Mouse (Mus musculus): ENCODE results near the gene Dpep3.

Gene Dpep3

DNA sequence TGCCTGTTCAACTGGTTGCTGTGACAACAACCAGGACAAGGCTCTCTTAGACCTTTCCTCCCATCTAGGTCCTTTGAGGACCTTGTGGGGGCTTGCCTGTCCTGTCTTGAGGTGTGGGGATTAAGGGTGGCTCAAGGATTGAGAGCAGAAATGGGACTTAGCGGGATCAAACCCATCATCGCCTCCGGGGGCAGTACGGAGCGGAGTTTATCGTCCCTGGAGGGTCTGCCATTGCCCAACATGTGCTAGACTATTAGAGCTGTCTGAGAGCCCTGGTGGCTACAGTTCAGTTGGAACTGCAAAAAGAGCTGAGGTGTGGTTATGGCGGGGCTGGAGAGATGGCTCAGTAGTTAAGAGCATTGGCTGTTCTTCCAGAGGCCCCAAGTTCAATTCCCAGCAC lies 3.9 kb downstream of the Dpep3 start:
- DNase-seq (ENCODE audit: low spot score), result no peak

DNA sequence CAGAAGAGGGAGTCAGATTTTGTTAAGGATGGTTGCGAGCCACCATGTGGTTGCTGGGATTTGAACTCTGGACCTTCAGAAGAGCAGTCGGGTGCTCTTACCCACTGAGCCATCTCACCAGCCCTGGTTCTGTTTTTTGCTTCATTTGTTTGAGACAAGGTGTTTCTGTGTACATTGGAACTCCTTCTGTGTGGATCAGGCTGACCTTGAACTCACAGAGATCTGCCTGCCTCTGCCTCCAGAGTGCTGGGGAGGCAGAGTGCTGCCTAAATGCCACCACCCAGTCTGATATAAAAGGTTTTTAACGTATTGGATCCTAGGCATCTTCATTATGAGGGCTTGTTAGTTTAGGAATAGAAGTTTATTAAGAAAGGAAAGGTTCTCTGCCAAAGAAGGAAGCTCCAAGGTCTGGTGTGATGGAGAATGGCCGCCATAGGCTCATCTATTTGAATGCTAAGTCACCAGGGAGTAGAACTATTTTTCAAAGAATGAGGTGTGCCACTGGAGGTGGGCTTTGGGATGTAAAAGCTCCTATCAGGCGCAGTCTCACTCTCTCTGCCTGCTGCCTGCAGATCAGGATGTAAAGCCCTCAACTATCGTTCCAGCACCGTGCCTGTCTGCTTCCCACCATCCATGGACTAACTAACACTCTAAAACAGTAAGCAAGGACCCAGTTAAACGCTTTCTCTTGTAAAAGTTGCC lies 8.1 kb downstream of the Dpep3 start:
- no peak for DNase-seq (ENCODE audit: low spot score)

DNA sequence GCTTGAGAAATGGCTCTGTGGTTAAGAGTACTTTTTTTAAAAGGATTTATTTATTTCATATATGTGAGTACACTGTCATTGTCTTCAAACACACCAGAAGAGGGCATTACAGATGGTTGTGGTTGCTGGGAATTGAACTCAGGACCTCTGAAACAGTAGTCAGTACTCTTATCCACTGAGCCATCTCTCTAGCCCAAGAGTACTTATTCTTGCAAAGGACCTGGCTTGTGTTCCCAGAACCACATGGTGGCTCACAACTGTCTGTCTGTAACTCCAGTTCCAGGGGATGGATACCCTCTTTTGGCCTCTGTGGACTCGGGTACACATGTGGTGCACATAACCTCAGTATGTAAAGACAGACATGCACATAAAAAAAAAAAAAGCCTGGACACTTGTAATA lies 9.9 kb downstream of the Dpep3 start:
- DNase-seq (ENCODE audit: low spot score), result no peak

DNA sequence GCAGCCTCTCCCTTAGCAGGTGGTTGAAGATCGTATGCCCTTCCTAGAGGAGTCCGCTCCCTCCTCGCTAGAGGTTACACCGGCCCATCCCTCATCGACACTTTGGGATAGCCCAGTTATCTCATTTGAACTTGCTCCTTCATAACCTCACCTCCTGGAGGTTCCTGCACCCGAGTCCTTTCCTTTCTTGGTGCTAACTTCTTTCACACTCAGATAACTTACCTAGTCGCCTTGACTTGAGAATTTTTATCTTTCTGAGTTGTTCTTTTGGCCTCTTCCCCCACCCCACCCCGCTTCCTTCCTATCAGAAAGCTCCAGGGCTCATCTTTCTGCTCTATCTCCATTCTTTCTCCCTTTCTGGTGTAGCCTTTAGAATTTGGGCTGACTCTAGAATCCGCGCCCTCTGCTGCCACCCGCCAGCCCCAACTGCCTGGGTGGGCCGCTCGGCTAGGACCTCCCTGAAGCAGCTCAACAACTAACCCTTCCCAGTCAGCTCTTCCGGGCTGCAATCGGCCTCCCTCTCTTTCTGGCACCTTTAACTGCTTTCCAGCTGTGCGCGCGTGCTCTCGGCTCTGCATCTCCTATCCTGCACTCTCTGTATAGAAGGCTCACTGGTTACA lies 12.4 kb downstream of the Dpep3 start:
- DNase-seq (ENCODE audit: low spot score), result peak; percentile 17

DNA sequence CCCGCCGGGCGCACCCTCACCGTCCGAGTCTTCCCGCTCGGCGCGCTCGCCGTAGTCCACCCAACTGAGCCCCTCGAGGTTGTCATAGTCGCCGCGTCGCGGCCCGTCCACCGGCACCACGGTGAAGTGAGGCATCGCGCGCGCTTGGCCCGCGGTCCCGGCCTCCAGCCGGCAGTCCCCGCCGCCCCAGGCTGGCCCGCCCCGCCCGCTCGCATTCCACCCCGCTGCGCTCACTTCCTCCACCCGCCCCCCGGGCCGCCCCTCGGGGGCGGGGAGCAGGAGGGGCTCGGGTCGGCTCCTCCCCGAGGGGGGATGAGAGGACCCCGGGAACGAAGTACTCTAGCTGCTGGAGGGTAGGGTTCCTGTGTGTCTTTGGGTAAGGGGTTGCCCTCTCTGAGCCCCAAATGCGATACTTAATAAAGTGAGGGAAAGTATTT lies 13.3 kb downstream of the Dpep3 start, which contains the start of gene Slc12a4:
Slc12a4 (minus strand) TSS at position 193 of the 437 bp plus-strand sequence.
- DNase-seq (ENCODE audit: low spot score), result peak; percentile 66

DNA sequence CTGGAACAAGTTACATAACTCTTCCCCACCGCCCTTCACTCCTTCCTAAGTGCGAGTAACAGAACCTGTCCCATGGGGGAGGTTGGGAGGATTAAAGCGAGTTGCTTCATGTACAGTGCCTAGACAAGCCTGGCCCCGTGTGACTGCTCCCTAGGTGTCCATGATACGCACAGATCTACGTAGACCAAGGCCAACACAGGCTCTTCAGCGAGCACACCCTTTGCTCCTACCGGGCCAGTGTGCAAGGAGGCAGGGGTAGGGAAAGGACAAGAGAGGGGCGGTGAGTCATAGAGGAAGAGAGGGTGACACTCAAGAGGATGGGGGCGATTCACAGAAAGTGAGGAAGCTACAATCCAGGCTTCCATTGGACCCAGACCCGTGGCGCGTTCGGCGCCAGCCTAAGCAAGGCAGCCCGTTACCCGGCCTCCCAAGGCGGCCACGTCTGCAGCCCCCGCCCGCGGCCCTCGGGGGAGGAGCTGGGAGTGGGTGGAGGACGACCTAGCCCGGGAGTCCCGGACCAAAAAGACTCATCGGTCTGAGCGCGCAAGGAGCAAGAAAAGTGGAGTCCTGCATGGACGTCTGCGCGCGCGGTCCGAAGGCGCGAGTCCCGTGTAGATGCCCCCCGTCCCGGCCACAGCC lies 13.8 kb downstream of the Dpep3 start:
- DNase-seq (ENCODE audit: low spot score), result peak; percentile 38

DNA sequence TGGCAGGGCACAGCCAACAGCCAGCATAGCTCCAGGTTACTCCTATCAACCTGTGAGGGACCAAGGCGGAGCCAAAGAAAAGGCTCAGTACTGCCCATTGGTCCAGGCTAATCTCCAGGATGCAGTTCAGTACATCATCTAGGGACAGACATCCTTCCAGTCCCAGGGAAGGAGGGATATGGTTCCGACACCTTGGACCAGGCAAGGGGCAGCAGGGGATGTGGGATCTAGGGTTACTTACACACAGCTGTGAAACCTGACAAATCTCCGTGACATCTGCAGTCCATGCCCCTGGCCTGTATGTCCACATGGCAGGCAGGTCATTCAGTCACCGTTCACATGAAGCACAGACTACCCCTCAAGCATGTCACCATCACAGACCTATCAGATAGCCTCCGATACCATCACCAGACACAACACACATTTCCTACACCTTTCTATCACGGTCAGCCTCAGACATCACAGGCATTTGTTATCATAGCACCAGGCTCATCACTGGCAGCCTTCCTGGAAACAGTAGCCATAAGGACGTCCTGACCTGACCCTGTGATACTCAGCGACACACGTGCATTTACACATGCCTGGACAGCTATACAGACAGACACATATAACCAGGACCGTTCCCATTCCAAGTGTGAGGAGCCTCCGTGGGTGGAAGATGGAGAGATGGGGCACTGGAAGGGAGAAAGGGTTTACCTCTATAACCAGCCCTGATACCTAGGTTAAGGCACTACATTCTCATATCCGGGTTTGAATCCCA lies 14.5 kb downstream of the Dpep3 start:
- DNase-seq (ENCODE audit: low spot score), result no peak

DNA sequence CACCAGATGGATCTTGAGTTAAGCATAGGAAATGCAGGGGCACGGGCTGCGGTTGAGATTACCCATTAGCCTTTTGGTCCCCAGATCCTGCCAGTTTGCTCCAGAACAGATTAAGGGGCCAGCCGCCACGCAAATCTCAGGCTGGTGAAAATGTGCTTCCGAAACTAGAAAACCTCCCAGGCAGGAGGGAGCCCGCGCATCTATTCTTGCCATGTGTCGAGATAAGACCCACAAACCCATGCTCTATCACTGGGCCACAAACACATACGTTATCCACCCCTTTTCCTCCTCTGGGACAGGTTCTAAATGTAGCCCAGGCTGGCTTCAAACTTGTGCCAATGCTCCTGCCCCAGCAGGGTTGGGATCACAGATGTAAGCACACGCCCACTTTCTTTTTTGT lies 17.7 kb downstream of the Dpep3 start:
- DNase-seq (ENCODE audit: low spot score), result no peak

DNA sequence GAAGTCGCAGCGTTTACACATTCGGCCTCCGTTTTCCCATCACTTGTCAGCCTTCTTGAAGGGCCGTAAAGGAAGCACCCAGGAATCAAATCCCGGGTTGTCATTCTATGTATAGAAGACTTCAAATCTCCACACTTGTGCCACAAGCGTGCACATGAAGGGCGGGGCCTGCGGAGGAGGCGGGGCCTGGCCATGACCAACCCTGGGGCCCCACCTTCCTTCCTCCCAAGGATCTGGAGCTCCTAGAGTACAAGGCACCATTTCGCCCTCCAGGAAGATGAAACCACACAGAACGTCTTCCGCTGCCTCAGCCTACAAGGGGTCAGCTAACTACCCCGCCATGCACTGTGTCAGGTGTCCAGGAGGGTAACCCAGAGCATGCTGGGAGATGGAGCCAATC lies 18.1 kb downstream of the Dpep3 start:
- DNase-seq (ENCODE audit: low spot score), result no peak

DNA sequence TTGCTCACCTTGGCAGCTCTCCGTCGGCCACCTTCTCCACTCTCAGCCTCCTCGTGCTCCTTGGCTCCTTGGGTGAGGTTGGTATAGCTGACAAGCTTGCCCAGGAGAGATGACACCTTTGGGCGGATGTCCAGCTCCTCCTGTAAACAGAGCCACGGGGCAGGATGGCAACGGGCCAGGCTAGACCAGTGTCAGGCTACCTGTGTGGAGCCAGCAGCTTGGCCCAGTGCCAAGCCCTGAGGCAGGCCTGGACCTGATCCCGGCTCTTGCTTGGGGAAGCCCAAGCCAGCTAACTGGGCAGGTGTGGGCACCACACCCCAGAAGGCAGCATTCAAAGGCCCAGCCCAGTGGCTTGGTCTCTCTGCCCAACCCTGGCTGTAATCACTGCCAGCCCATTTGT lies 19.9 kb downstream of the Dpep3 start:
- no peak for DNase-seq (ENCODE audit: low spot score)

DNA sequence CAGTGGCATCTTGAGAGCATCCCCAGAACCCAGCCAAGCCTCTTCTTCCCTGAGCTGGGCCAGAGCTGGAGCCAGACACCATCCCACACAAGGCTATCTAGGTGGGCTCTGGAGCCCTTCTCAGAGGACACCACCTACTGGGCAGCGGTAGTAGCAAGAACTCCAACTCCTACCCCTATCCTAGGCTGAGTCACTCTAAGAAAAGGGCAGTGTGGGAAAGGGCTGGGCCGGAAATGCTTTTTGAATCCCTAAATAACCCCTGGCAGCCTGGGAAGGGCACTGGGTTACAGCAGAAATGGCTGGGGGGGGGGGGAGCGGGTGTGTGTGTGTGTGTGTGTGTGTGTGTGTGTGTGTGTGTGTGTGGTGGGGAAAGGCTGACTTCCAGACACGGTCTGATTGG lies 21.4 kb downstream of the Dpep3 start:
- DNase-seq (ENCODE audit: low spot score), result no peak

DNA sequence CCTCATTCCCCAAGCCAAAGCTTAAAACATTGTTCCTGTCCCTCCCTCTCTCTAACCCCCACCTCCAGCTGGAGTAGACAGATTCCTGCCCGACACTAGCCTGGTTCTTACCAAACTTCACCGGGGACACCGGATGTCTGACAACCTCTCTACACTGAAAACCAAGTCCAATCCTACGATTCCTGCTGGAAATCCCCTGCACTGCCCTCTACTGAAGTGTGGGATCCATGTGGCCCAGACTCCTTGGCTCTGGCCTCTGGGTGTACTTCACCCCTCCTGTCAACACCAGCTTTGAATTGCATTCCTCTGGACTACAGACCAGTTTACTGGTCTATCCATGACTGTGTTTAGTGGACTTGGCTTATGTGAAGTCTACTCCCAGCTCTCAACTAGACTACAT lies 22.7 kb downstream of the Dpep3 start:
- no peak for DNase-seq (ENCODE audit: low spot score)

DNA sequence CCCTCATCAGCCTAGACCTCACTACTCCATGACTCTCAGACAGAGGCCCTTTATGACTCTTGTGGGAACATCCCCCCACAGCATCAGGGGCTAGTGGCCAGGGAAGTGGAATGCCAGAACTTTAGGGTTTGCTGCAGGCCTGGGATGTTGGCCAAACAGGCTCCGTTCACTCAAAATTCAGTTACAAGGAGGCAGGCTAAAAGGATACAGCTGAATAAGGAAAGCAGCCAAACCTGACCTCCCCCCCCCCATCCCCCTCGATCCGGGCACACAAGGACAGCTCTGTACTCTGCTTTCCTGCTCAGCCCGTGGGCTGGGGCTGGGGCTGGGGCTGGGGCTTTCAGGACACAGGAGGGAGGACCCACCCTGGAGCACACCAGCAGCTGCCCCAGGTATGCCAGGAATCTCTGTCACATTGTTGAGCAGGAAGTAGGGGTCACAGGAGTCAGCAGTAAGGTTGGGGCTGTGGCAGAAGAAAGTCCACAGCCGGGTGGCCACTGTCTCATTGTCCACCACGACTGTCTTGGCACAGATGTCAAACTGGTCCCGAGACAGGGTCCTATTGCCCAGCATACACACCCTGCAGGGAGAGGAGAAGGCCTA lies 28.1 kb downstream of the Dpep3 start:
- no peak for DNase-seq (ENCODE audit: low spot score)

DNA sequence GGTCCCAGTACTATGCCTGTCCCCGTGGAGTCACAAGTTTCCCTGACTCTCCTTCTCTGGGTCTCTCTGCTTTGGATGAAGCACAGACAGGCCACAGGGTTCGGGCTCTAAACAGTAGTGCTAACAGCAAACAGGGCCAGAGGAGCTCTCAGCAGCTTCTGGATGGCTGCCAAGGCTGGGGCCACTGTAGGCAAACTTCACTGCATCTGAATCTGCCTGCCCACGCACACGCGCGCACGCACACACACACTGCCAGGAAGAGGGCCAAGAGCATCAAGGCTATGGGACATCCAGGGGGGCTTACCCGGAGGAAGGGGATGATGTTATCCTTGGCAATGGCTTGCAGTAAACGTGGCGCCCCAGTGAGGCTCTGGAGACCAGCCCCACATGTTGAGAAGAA lies 29.9 kb downstream of the Dpep3 start:
- no peak for DNase-seq (ENCODE audit: low spot score)

DNA sequence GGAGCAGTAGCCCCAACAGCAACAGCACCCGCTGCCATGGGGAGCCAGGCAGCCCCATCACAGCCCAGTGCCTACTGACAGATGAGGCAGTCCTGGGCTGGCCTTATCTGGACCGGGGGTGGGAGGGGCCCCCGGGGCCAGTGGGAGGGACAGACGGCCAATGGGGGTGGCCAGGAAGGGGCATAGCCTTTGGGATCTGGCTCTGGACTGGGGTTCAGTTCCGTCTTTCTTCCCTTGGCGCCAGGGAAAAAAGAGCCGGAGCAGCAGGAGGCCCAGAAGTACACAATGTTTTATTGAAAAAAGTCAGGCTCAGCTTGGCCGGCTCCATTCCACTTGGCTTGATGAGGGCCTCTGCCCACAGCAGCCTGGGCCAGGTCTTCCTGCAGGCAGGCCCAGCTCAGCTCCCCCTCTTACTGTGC lies 35.9 kb downstream of the Dpep3 start, which contains the start of gene Lcat:
Lcat (minus strand) TSS at position 62 of the 419 bp plus-strand sequence.
- no peak for DNase-seq (ENCODE audit: low spot score)

DNA sequence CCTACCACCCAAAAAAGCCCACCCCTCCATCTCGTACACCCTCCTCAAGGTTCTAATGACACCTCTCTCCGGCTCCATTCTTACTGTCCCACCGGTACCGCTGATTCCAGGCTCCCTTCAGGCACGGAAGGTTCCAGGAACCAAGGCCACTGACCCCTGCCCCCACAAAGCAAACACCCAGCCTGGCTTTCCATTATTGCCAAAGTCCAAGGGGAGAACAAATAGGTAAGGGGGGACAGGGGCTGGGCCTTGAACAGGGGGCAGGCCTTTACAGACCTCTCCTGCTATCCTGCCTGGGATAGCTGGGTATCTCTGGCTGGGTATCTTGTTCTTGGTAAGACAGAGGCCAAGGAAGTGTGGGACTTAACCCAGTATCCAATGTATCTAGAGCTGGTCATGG lies 36.7 kb downstream of the Dpep3 start:
- DNase-seq (ENCODE audit: low spot score), result no peak

DNA sequence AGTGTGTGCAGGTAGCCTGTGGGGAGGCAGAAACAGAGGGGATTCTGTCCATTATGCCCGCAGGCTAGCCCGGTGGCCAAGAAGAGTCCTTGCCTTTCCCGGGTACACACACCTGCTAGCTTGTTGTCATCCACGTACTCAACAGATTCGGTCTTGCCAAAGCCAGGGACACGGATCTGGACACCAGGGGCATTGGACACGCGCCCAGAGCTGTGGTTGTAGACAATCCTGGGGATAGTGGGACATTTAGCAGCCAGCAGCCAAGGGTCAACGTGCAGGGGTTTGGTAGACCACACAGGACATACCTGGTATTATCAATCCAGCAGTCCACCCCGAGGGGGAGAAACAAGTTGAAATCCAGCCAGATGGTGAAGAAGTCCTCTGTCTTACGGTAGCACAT lies 37.2 kb downstream of the Dpep3 start:
- no peak for DNase-seq (ENCODE audit: low spot score)

DNA sequence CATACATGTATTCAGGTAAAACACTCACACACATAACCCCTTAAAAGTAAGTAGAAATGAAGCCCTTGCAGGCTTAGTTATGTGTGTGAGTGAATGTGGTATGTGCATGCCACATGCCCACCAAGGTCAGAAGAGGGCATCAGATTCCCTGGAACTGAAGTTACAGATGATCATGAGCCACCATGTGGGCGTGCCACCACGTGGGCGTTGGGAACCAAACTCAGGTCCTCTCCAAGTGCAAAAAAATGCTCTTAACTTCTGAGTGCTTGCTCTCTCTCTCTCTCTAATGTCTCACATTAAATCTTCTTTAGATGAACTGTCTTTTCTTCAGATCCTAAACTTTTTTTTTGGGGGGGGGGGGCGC lies 40.9 kb downstream of the Dpep3 start, which contains the start of gene Psmb10:
Psmb10 (minus strand) TSS at position 139 of the 364 bp plus-strand sequence.
- no peak for DNase-seq (ENCODE audit: low spot score)

DNA sequence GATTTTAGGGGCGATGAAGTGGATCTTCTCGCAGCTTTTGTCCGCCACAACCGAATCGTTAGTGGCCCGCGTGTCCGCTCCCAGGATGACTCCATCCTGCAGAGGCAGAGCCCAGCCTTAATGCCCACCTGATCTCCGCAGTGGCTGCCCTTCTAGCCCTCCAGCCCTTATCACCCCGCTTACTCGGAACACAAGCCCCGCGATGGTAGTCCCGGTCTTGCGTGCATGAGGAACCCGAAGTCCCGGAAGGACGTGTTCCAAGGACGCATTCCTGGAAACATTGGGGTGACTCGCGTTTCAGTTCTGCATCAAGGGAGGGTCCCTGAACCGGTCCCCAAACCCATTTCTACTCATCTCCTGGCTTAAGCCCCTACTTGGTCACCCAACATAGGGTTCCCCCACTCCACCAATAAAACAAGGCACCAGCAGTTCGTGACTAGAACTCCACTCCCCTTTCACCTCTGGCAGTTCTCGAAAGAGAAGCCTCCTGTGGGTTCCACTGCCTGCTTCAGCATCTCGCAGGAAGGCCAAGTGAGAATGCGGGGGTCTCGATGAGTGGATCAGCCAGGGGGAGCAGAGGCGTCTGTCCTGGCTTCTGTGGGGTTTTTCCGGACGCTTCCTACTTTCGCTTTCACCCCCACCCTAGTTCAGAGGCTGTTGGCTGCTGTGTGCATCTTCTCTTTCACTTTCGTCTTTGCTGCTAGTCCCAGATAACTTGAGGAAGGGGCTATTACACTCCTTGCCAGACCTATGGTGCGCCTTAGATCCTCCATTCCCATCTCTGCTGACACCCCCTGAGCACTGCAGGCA lies 41.5 kb downstream of the Dpep3 start:
- DNase-seq (ENCODE audit: low spot score), result peak; percentile 68

DNA sequence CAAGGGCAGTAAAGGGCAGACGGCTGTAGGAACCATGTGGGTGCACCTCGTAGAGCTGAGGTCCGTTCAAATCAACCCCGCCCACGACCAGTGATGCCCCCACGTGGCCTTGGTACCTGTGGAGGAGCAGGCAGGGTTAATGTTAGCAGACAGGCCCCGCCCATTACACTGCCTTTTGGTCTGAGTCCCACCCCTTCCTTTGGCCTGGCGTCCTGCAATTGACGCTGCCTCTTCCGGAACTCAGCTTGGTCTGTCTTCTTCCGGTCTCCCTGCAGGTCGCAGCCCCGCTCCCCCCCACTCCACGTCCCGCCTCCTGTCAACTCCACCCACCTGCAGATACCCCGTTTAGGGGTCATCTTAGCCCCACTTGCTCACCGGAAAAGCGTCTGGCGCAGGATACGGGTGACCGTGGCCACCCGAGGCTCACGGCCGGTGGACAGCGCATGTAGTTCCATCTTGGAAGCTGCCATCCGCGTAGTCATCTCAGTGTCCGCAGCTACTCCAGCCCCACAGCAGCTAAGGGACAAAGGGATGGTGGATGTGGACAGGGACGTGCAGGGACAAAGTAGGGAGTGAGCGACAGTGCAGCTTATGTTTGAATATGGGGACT lies 42.3 kb downstream of the Dpep3 start:
- peak; percentile 59 for DNase-seq (ENCODE audit: low spot score)

All from T-cell, adult 2 months (primary cell).